Mouse (Mus musculus): ENCODE results near the gene Ntrk2.

The Ntrk2 gene

GRCm38 (mm10) chr13:58806397-58806892, at the start of gene Ntrk2:
Gene Ntrk2 (plus strand): TSS chr13:58806569.
- DNase-seq (ENCODE audit: low spot score), result no peak

GRCm38 (mm10) chr13:58761003-58761630, 45.3 kb upstream of the Ntrk2 start:
- no peak for DNase-seq (ENCODE audit: low spot score)

GRCm38 (mm10) chr13:58768258-58768657, 38.1 kb upstream of the Ntrk2 start:
- no peak for DNase-seq (ENCODE audit: low spot score)

- DNase-seq (ENCODE audit: low spot score), result no peak
These were observed 36.9 kb upstream of the Ntrk2 start for GRCm38 (mm10) chr13:58769438-58769837.

- DNase-seq (ENCODE audit: low spot score), result no peak
These were observed 27.1 kb upstream of the Ntrk2 start for GRCm38 (mm10) chr13:58779261-58779660.

GRCm38 (mm10) chr13:58786476-58786875, 19.9 kb upstream of the Ntrk2 start:
- DNase-seq (ENCODE audit: low spot score), result no peak

- no peak for DNase-seq (ENCODE audit: low spot score)
These were observed 15.6 kb upstream of the Ntrk2 start for GRCm38 (mm10) chr13:58790741-58791140.

GRCm38 (mm10) chr13:58797386-58797785, 9.0 kb upstream of the Ntrk2 start:
- no peak for DNase-seq (ENCODE audit: low spot score)

GRCm38 (mm10) chr13:58801291-58801690, 5.1 kb upstream of the Ntrk2 start:
- DNase-seq (ENCODE audit: low spot score), result no peak

- DNase-seq (ENCODE audit: low spot score), result no peak
These were observed 2.5 kb upstream of the Ntrk2 start for GRCm38 (mm10) chr13:58803882-58804281.

GRCm38 (mm10) chr13:58805833-58806232, 536 bp upstream of the Ntrk2 start:
- DNase-seq (ENCODE audit: low spot score), result no peak

- no peak for DNase-seq (ENCODE audit: low spot score)
These were observed 693 bp downstream of the Ntrk2 start for GRCm38 (mm10) chr13:58806896-58807628.

GRCm38 (mm10) chr13:58807629-58808363, 1.4 kb downstream of the Ntrk2 start:
- no peak for DNase-seq (ENCODE audit: low spot score)

GRCm38 (mm10) chr13:58808381-58808821, 2.0 kb downstream of the Ntrk2 start:
- no peak for DNase-seq (ENCODE audit: low spot score)

GRCm38 (mm10) chr13:58809930-58810329, 3.6 kb downstream of the Ntrk2 start:
- no peak for DNase-seq (ENCODE audit: low spot score)

GRCm38 (mm10) chr13:58824752-58825151, 18.4 kb downstream of the Ntrk2 start:
- DNase-seq (ENCODE audit: low spot score), result no peak

- no peak for DNase-seq (ENCODE audit: low spot score)
These were observed 20.2 kb downstream of the Ntrk2 start for GRCm38 (mm10) chr13:58826356-58827197.

GRCm38 (mm10) chr13:58831999-58832398, 25.6 kb downstream of the Ntrk2 start:
- no peak for DNase-seq (ENCODE audit: low spot score)

GRCm38 (mm10) chr13:58834726-58835125, 28.4 kb downstream of the Ntrk2 start:
- DNase-seq (ENCODE audit: low spot score), result no peak

GRCm38 (mm10) chr13:58836891-58837290, 30.5 kb downstream of the Ntrk2 start:
- no peak for DNase-seq (ENCODE audit: low spot score)

GRCm38 (mm10) chr13:58838110-58838509, 31.7 kb downstream of the Ntrk2 start:
- DNase-seq (ENCODE audit: low spot score), result no peak

Measured in adipocyte (in vitro differentiated cells).